Mouse (Mus musculus): ENCODE data around the gene Rab7.

DNA sequence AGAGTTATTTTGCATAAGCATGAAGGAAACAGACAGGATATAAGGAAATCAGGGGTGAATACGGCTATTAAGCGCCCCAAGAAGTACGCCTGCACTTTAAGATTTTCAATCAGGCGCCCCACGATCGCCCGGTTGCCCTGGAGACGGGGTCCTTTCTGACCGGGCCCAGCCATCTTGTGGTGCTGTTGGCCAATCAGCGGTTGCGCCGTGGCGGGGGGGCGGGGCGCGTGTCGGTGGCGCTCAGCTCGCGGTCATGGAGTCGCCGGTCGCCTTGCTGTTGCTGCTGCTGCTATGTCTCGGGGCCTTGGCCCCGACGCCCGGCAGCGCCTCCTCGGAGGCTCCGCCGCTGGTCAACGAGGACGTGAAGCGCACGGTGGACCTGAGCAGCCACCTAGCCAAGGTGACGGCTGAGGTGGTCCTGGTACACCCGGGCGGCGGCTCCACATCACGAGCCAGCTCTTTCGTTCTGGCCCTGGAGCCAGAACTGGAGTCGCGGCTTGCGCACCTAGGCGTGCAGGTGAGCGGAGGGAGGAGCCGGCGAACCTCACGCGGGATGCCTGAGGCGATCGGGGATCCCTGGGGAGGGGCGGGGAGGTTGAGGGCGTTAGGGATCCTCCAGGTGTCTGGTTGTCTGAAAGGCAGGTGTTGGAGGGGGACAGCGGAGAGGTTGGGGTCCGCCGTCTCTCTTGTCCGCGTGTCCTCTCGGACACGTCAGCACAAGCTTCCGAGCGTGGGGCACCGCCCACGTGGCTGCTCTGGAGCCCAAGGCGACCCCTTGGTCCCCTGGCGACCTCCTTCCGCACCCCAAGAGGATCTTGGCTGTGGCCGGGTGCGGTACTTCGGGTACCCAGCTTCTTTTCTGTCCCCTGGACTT lies 39.4 kb upstream of the Rab7 start, which contains the start of gene Rpn1:
- TF ChIP-seq EP300 (IDR thresholded peaks at IDR 0.05) (no peak), CTCF (IDR thresholded peaks at IDR 0.05) (no peak)
